Mouse (Mus musculus) liver, postnatal 0 days (tissue): Measurements from ENCODE around the gene Chrnd. TPM values are rescaled to one million over a fixed set of nuclear protein-coding genes. Genes with fewer than 3 reads are reported as not detected.

Source experiments
- ATAC-seq: fragments of 200-750 bp; cut with Nextera tagmentation; 2 replicates; pipeline ENCODE4 v1.8.0; 2017; ENCODE audit warnings: mild to moderate bottlenecking, moderate library complexity
- DNase-seq: peaks from one replicate; pipeline ENCODE4 v3.0.0-alpha.2; 2016
- H3K27ac ChIP-seq: fragments of 300-500 bp; sonication (generic); 2 replicates; pipeline ENCODE4 v1.5.1; 2014; ENCODE audit warnings: antibody characterized with exemption, moderate library complexity, mild to moderate bottlenecking, low read depth
- H3K27me3 ChIP-seq: fragments of 300-500 bp; sonication (generic); 2 replicates; pipeline ENCODE4 v1.6.1; 2014; ENCODE audit warnings: low read length, control low read depth, mixed read lengths; ENCODE audit not compliant: insufficient read depth
- H3K36me3 ChIP-seq: fragments of 300-500 bp; sonication (generic); replicated peaks from 2 replicates; pipeline ENCODE4 v1.6.1; 2014; ENCODE audit warnings: mild to moderate bottlenecking, control low read depth, low read length, moderate library complexity, mixed read lengths; ENCODE audit not compliant: insufficient read depth
- H3K4me1 ChIP-seq: fragments of 300-500 bp; sonication (generic); 2 replicates; pipeline ENCODE4 v1.6.1; 2014; ENCODE audit warnings: antibody characterized with exemption, mild to moderate bottlenecking, control low read depth; ENCODE audit not compliant: insufficient read depth
- H3K4me2 ChIP-seq: fragments of 300-500 bp; sonication (generic); 2 replicates; pipeline ENCODE4 v1.6.1; 2014; ENCODE audit warnings: low read depth, mild to moderate bottlenecking, low read length, moderate library complexity, mixed read lengths
- H3K4me3 ChIP-seq: fragments of 300-500 bp; sonication (generic); 2 replicates; pipeline ENCODE4 v1.5.1; 2014; ENCODE audit warnings: low read depth, low read length
- H3K9ac ChIP-seq: fragments of 300-500 bp; sonication (generic); replicated peaks from 2 replicates; pipeline ENCODE4 v1.6.1; 2014; ENCODE audit warnings: mild to moderate bottlenecking, moderate library complexity
- H3K9me3 ChIP-seq: fragments of 300-500 bp; sonication (generic); 2 replicates; pipeline ENCODE4 v1.6.1; 2016; ENCODE audit warnings: mild to moderate bottlenecking, control low read depth, low read length, mixed read lengths
- CTCF ChIP-seq: sonication (generic); IDR thresholded peaks from 2 replicates; pipeline ENCODE4 v1.5.1; 2016; ENCODE audit warnings: antibody characterized with exemption, low read depth
- EP300 ChIP-seq: IDR thresholded peaks from 2 replicates; pipeline ENCODE4 v1.6.1; 2016; ENCODE audit warnings: antibody characterized with exemption, low read depth, mild to moderate bottlenecking
- WGBS: fragments of 180-500 bp; shearing (Covaris S2); extraction: QIAGEN DNeasy Blood & Tissue Kit; methylation state at CpG from one replicate; pipeline ENCODE4 v1.1.7; 2014; ENCODE audit not compliant: insufficient replicate concordance; 5-methylcytosine and 5-hydroxymethylcytosine counted together
- polyA plus RNA-seq: library from polyadenylated mRNA; unstranded; fragments of >200 nt; fragmentation: Nextera tagmentation; extraction: Ambion mirVana; gene quantifications from 2 replicates; pipeline ENCODE4 v1.2.1, GENCODE M21; 2015

The Chrnd gene
- polyA plus RNA-seq, 1 experiment from 2014 or later: not detected

GRCm38 (mm10) chr1:87187037-87187355 is 3.4 kb upstream of the Chrnd start:
- H3K4me2 ChIP-seq: peak overlapping the region; percentile 83
- peaks cover 45% of the 10 kb centered on the region for H3K27me3 ChIP-seq
- H3K9me3 ChIP-seq: no peaks in the 10 kb centered on the region
- H3K4me1 ChIP-seq: peaks cover 8% of the 10 kb centered on the region
- ATAC-seq (peak; percentile 53; the same call in 1 of the 2 replicates), DNase-seq (peak; percentile 82)
- H3K27ac ChIP-seq: no peak overlapping the region
- no peak for TF ChIP-seq EP300
- peak; percentile 82 for TF ChIP-seq CTCF
- H3K9ac ChIP-seq: peak overlapping the region; percentile 27; the same call in 1 of the 2 replicates
- under 1% methylated on average over 15 of the region's 15 CpGs for WGBS
- peak overlapping the region; percentile 51 for H3K4me3 ChIP-seq
- no peaks in the 10 kb centered on the region for H3K36me3 ChIP-seq

GRCm38 (mm10) chr1:87197296-87197695 is 6.9 kb downstream of the Chrnd start:
- no peaks in the 10 kb centered on the region for H3K4me1 ChIP-seq
- TF ChIP-seq CTCF (no peak), EP300 (no peak)
- 0 out of 2 replicates have a peak, but pooled peaks cover 3% of the 10 kb centered on the region for H3K27me3 ChIP-seq
- H3K36me3 ChIP-seq: no peaks in the 10 kb centered on the region
- H3K9me3 ChIP-seq: no peaks in the 10 kb centered on the region
- no peak overlapping the region for H3K9ac ChIP-seq
- H3K4me3 ChIP-seq: no peak overlapping the region
- 67% methylated on average over 9 of the region's 9 CpGs for WGBS
- H3K4me2 ChIP-seq: no peak overlapping the region
- ATAC-seq (no peak), DNase-seq (no peak)
- H3K27ac ChIP-seq: no peak overlapping the region

GRCm38 (mm10) chr1:87198119-87199065 is 8.0 kb downstream of the Chrnd start:
- no peaks in the 10 kb centered on the region for H3K4me1 ChIP-seq
- WGBS: 66% methylated on average over 12 of the region's 12 CpGs
- no peak overlapping the region for H3K4me3 ChIP-seq
- no peaks in the 10 kb centered on the region for H3K9me3 ChIP-seq
- no peak overlapping the region for H3K4me2 ChIP-seq
- peak; percentile 75 for ATAC-seq
- H3K36me3 ChIP-seq: no peaks in the 10 kb centered on the region
- no peak for TF ChIP-seq EP300
- no peak for TF ChIP-seq CTCF
- H3K27ac ChIP-seq: no peak overlapping the region
- no peak overlapping the region for H3K9ac ChIP-seq
- H3K27me3 ChIP-seq: no peaks in the 10 kb centered on the region
- no peak for DNase-seq

- no peak for TF ChIP-seq CTCF
- TF ChIP-seq EP300: no peak
- DNase-seq: no peak
- Histone ChIP-seq H3K27me3 (0 out of 2 replicates have a peak, but pooled peaks cover 2% of the 10 kb centered on the region), H3K4me3 (no peak overlapping the region), H3K9ac (no peak overlapping the region), H3K36me3 (no peaks in the 10 kb centered on the region), H3K4me1 (no peaks in the 10 kb centered on the region), H3K27ac (no peak overlapping the region), H3K4me2 (no peak overlapping the region), H3K9me3 (no peaks in the 10 kb centered on the region)
- no peak for ATAC-seq
- WGBS: 40% methylated on average over 2 of the region's 2 CpGs
These were observed 10.4 kb downstream of the Chrnd start for GRCm38 (mm10) chr1:87200811-87201210.

- H3K4me2 ChIP-seq: no peak overlapping the region
- H3K4me1 ChIP-seq: no peaks in the 10 kb centered on the region
- ATAC-seq: no peak
- DNase-seq: no peak
- no peak overlapping the region for H3K4me3 ChIP-seq
- no peaks in the 10 kb centered on the region for H3K36me3 ChIP-seq
- H3K27ac ChIP-seq: no peak overlapping the region
- no peaks in the 10 kb centered on the region for H3K9me3 ChIP-seq
- peaks cover 11% of the 10 kb centered on the region; the same call in 1 of the 2 replicates for H3K27me3 ChIP-seq
- H3K9ac ChIP-seq: no peak overlapping the region
- TF ChIP-seq CTCF (no peak), EP300 (no peak)
- WGBS: 53% methylated on average over 1 of the region's 1 CpGs
These were observed 11.4 kb downstream of the Chrnd start for GRCm38 (mm10) chr1:87201848-87202247.

- H3K9ac ChIP-seq: no peak overlapping the region
- peaks cover 22% of the 10 kb centered on the region; the same call in 1 of the 2 replicates for H3K27me3 ChIP-seq
- H3K4me3 ChIP-seq: no peak overlapping the region
- H3K27ac ChIP-seq: no peak overlapping the region
- no peaks in the 10 kb centered on the region for H3K36me3 ChIP-seq
- H3K9me3 ChIP-seq: no peaks in the 10 kb centered on the region
- no peaks in the 10 kb centered on the region for H3K4me1 ChIP-seq
- no peak for ATAC-seq
- WGBS: 72% methylated on average over 5 of the region's 5 CpGs
- TF ChIP-seq EP300 (no peak), CTCF (no peak)
- H3K4me2 ChIP-seq: no peak overlapping the region
- DNase-seq: no peak
These were observed 13.4 kb downstream of the Chrnd start for GRCm38 (mm10) chr1:87203779-87204178.
